In the genomic region with DNA sequence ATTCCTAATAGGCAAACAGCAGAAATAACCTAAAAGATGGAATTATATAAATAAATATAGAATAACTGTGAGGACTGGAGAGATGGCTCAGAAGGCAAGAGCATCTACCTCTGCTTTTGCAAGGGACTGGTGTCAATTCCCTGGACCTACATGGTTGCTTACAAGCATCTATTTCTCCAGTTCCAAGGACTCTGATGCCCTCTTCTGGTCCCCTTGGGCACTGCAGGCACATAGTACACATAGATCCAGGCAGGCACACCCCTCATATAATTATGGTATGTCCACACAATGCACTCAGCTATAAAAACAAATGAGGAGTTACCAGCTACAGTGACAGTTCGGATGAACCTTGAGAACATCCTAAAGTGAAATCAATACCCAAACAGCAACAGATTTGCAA, we compare ENCODE assay signal across 12 mouse cellular contexts. TPM values are rescaled to one million over a fixed set of nuclear protein-coding genes. Genes with fewer than 3 reads are reported as not detected.
DNase-seq lines count a peak whose midpoint lies in the region; ATAC-seq and TF ChIP-seq lines count a peak whose summit lies in the region.
"Had no signal": no experiment of that assay in that cellular context is flagged by ENCODE, and none has a peak within 500 bp of the region (broad histone marks: within the 10 kb centered on the region; RNA-seq: fewer than 3 reads in every experiment).

No protein-coding gene starts in this region.

- no peak overlapping the region for H3K27ac ChIP-seq in gastrocnemius, adult 2 months
- H3K27ac ChIP-seq in lung, embryonic 14.5 days (ENCODE audit: low read depth) = no peak overlapping the region
- no peak overlapping the region for H3K27ac ChIP-seq in ES-Bruce4 (ENCODE audit: insufficient read depth, low read length)
- H3K27ac ChIP-seq: heart, embryonic 15.5 days had no signal

- no peaks in the 10 kb centered on the region for H3K27me3 ChIP-seq in lung, embryonic 14.5 days (ENCODE audit: insufficient read depth, low read length)
- no peaks in the 10 kb centered on the region for H3K27me3 ChIP-seq in ES-Bruce4 (ENCODE audit: control insufficient read depth, insufficient read depth, low read length, poor library complexity, severe bottlenecking)

- TF ChIP-seq CTCF in gastrocnemius, adult 2 months (IDR thresholded peaks at IDR 0.05) = peak; percentile 23; the same call in 1 of the 2 replicates
- TF ChIP-seq CTCF in lung, embryonic 14.5 days (IDR thresholded peaks at IDR 0.05; ENCODE audit: low read depth) = peak; percentile 34
- peak; percentile 34 for TF ChIP-seq CTCF in ES-Bruce4 (IDR thresholded peaks at IDR 0.05; ENCODE audit: low read depth, low read length)

- DNase-seq in gastrocnemius, adult 2 months = peak; percentile 16
- no peak for DNase-seq in gastrocnemius, adult 8-10 months (ENCODE audit: low spot score in 2 of 2)
- DNase-seq in lung, embryonic 14.5 days = no peak
- no peak for DNase-seq in lung, postnatal 25 days (ENCODE audit: low spot score)
- DNase-seq in induced T-regulatory cell, adult 2 months (ENCODE audit: low read depth) = peak; percentile 70
- no peak for DNase-seq in c-Kit-positive CD71-positive TER-119-positive erythroid progenitor cells, embryonic 14.5 days (ENCODE audit: low spot score)
- DNase-seq: adrenal gland, adult 8-10 months; cerebellum, adult 11-12 months; gastrocnemius, postnatal 25 days had no signal

- no peaks in the 10 kb centered on the region for H3K36me3 ChIP-seq in lung, embryonic 14.5 days (ENCODE audit: insufficient read depth)
- H3K36me3 ChIP-seq in ES-Bruce4 (ENCODE audit: control insufficient read depth, insufficient read depth, low read length, poor library complexity, severe bottlenecking) = no peaks in the 10 kb centered on the region

- H3K4me3 ChIP-seq in gastrocnemius, adult 2 months = no peak overlapping the region
- no peak overlapping the region for H3K4me3 ChIP-seq in lung, embryonic 14.5 days (ENCODE audit: low read depth, low read length)
- no peak overlapping the region for H3K4me3 ChIP-seq in ES-Bruce4 (ENCODE audit: low read depth, low read length)
- H3K4me3 ChIP-seq: heart, embryonic 15.5 days had no signal

- peaks cover 4% of the 10 kb centered on the region; the same call in 1 of the 2 replicates for H3K9me3 ChIP-seq in lung, embryonic 14.5 days (ENCODE audit: low read depth, low read length)
- no peaks in the 10 kb centered on the region; the same call in 1 of the 2 replicates for H3K9me3 ChIP-seq in ES-Bruce4 (replicated peaks; ENCODE audit: control insufficient read depth, insufficient read depth, low read length, poor library complexity, severe bottlenecking)
- H3K9me3 ChIP-seq: heart, embryonic 15.5 days had no signal

- H3K9ac ChIP-seq in lung, embryonic 14.5 days = no peak overlapping the region
- H3K9ac ChIP-seq in ES-Bruce4 (ENCODE audit: low read depth, poor library complexity, severe bottlenecking) = no peak overlapping the region
- H3K9ac ChIP-seq: heart, embryonic 15.5 days had no signal

- H3K4me1 ChIP-seq in lung, embryonic 14.5 days (ENCODE audit: insufficient read depth) = 0 out of 2 replicates have a peak, but pooled peaks cover 3% of the 10 kb centered on the region
- no peaks in the 10 kb centered on the region for H3K4me1 ChIP-seq in ES-Bruce4 (ENCODE audit: control insufficient read depth, insufficient read depth, low read length)

- 90% methylated on average over 1 of the region's 1 CpGs for WGBS in lung, embryonic 14.5 days

- no peak for TF ChIP-seq POLR2A in ES-Bruce4 (IDR thresholded peaks at IDR 0.05; ENCODE audit: insufficient read depth, low read length)

- no peak for TF ChIP-seq EP300 in ES-Bruce4 (IDR thresholded peaks at IDR 0.05; ENCODE audit: insufficient read depth, low read depth, low read length)

- no peak overlapping the region for H3K4me2 ChIP-seq in lung, embryonic 14.5 days
- H3K4me2 ChIP-seq: heart, embryonic 15.5 days had no signal

- intact Hi-C loops in gastrocnemius, adult 2 months (cut with DNase I) = no loop called here

- ATAC-seq in lung, embryonic 14.5 days (ENCODE audit: insufficient read depth) = no peak
- ATAC-seq in inflammation-experienced regulatory T-cells, adult 6 months = no peak

RNA-seq across cellular contexts. Expression of gene Ankrd13d, which starts 3.5 kb away (rescaled TPM):
- total RNA-seq in gastrocnemius, adult 2 months (2021) = under 1 TPM; 0.45 to 0.64 TPM
- under 1 TPM in 1 of 4 experiments, not detected in 3; 0.63 TPM for total RNA-seq in gastrocnemius, adult 8-10 months (2022)
- polyA plus RNA-seq in lung, embryonic 14.5 days (2014; fragmentation: Nextera tagmentation; extraction: Ambion mirVana) = 2.4 and 2.8 TPM in 2 replicates
- polyA plus RNA-seq in ES-Bruce4 (2011; ENCODE audit: insufficient read depth, insufficient read length, low read depth, missing spikeins) = 4.9 and 6.5 TPM in 2 replicates
- polyA plus RNA-seq in inflammation-experienced regulatory T-cells, adult 6 months (2017; shearing (Covaris generic)) = 1 to 10 TPM in 2 of 3 experiments, under 1 TPM in 1; 0.87 to 3.0 (median 2.3) TPM

RNA-seq across cellular contexts. Expression of gene Ssh3, which starts 10.5 kb away (rescaled TPM):
- total RNA-seq in gastrocnemius, adult 2 months (2021) = 1 to 10 TPM; 3.3 to 3.9 TPM
- total RNA-seq in gastrocnemius, adult 8-10 months (2022) = 1 to 10 TPM; 2.3 to 5.8 (median 2.9) TPM
- 10.6 and 11.1 TPM in 2 replicates for polyA plus RNA-seq in lung, embryonic 14.5 days (2014; fragmentation: Nextera tagmentation; extraction: Ambion mirVana)
- 8.5 and 9.2 TPM in 2 replicates for polyA plus RNA-seq in ES-Bruce4 (2011; ENCODE audit: insufficient read depth, insufficient read length, low read depth, missing spikeins)
- polyA plus RNA-seq in inflammation-experienced regulatory T-cells, adult 6 months (2017; shearing (Covaris generic)) = 10 to 100 TPM in 2 of 3 experiments, 1 to 10 TPM in 1; 9.6 to 14.5 (median 13.6) TPM

RNA-seq across cellular contexts. Expression of gene Grk2, which starts 26.5 kb away (rescaled TPM):
- 10 to 100 TPM; 56.6 to 61.2 TPM for total RNA-seq in gastrocnemius, adult 2 months (2021)
- total RNA-seq in gastrocnemius, adult 8-10 months (2022) = 10 to 100 TPM; 55.7 to 65.2 (median 62.1) TPM
- polyA plus RNA-seq in lung, embryonic 14.5 days (2014; fragmentation: Nextera tagmentation; extraction: Ambion mirVana) = 19.4 and 23.0 TPM in 2 replicates
- polyA plus RNA-seq in ES-Bruce4 (2011; ENCODE audit: insufficient read depth, insufficient read length, low read depth, missing spikeins) = 40.2 and 46.4 TPM in 2 replicates
- 10 to 100 TPM; 81.3 to 90.8 (median 85.9) TPM for polyA plus RNA-seq in inflammation-experienced regulatory T-cells, adult 6 months (2017; shearing (Covaris generic))

RNA-seq across cellular contexts. Expression of gene Pold4, which starts 47.8 kb away (rescaled TPM):
- 10 to 100 TPM; 13.6 to 16.4 TPM for total RNA-seq in gastrocnemius, adult 2 months (2021)
- 10 to 100 TPM; 13.1 to 19.4 (median 17.3) TPM for total RNA-seq in gastrocnemius, adult 8-10 months (2022)
- 22.6 and 22.8 TPM in 2 replicates for polyA plus RNA-seq in lung, embryonic 14.5 days (2014; fragmentation: Nextera tagmentation; extraction: Ambion mirVana)
- polyA plus RNA-seq in ES-Bruce4 (2011; ENCODE audit: insufficient read depth, insufficient read length, low read depth, missing spikeins) = 21.9 and 26.7 TPM in 2 replicates
- polyA plus RNA-seq in inflammation-experienced regulatory T-cells, adult 6 months (2017; shearing (Covaris generic)) = 100 to 1,000 TPM in 2 of 3 experiments, 10 to 100 TPM in 1; 96.4 to 134 (median 118) TPM

Comparison
In these comparisons a context has a peak if more than half of its experiments do, and no peak if none do; other contexts are left out.
1. DNase-seq: peak in gastrocnemius, adult 2 months (single experiment) and induced T-regulatory cell, adult 2 months (single experiment); none in gastrocnemius, adult 8-10 months (0 of 2), lung, embryonic 14.5 days (single experiment), lung, postnatal 25 days (single experiment) and c-Kit-positive CD71-positive TER-119-positive erythroid progenitor cells, embryonic 14.5 days (single experiment).
2. Peak in every context shown above with its lines, with median percentiles within 50 percentile points of each other: CTCF ChIP-seq.